1 mouse cellular context compared by ENCODE assay signal in the genomic region with DNA sequence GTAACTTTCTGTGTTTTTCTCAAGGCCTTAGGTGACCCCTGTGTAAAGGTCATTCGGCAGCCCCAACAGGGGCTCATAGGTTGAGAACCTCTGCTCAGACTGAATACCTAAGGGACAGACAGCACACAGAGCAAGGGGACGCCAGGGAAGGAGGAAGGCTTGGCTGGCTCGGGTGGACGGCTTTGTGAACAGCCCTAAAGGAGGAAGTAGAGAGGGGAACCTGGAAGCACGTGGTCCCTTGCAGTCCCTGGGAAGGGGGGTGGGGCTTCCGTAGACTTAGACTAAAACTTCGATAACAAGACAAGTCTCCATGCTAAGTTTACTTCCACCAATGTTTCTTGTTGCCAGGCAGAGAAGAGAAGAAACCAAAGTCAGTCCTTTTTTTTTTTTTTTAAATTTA.
A peak's percentile ranks its signal among the peaks of the same experiment; 100 is the strongest.
TF ChIP-seq lines count a peak whose summit lies in the region.

No protein-coding gene starts in this region.

TF ChIP-seq in CH12.LX, 34 proteins besides CTCF, POLR2A, EP300 and RAD21:
- no peak for TF ChIP-seq ZNF384 (IDR thresholded peaks at IDR 0.05; ENCODE audit: low read depth, low read length)
- TF ChIP-seq USF2 (conservative IDR thresholded peaks at IDR 0.05; ENCODE audit: low read depth, low read length) = peak; percentile 37; the same call in 1 of the 2 replicates
- TF ChIP-seq TCF12 (IDR thresholded peaks at IDR 0.05; ENCODE audit: low read depth, low read length) = no peak
- TF ChIP-seq MAFK (IDR thresholded peaks at IDR 0.05; ENCODE audit: insufficient replicate concordance, low read length) = no peak
- peak; percentile 91 for TF ChIP-seq MYC (IDR thresholded peaks at IDR 0.05; ENCODE audit: low read depth, low read length)
- TF ChIP-seq CHD1 (IDR thresholded peaks at IDR 0.05; ENCODE audit: low read depth, low read length) = no peak
- TF ChIP-seq ZKSCAN1 (IDR thresholded peaks at IDR 0.05; ENCODE audit: borderline replicate concordance, low read depth, low read length) = no peak
- no peak for TF ChIP-seq MEF2A (IDR thresholded peaks at IDR 0.05; ENCODE audit: borderline replicate concordance, low read depth, low read length)
- TF ChIP-seq NELFE (IDR thresholded peaks at IDR 0.05; ENCODE audit: low read depth, low read length) = no peak
- no peak; the same call in 1 of the 2 replicates for TF ChIP-seq SMC3 (IDR thresholded peaks at IDR 0.05; ENCODE audit: low read depth, low read length)
- no peak for TF ChIP-seq UBTF (IDR thresholded peaks at IDR 0.05; ENCODE audit: low read depth, low read length)
- peak; percentile 97 for TF ChIP-seq MAX (IDR thresholded peaks at IDR 0.05; ENCODE audit: low read length)
- TF ChIP-seq USF1 (IDR thresholded peaks at IDR 0.05; ENCODE audit: low read depth, low read length) = peak; percentile 55
- TF ChIP-seq SIN3A (IDR thresholded peaks at IDR 0.05; ENCODE audit: low read length) = no peak
- no peak for TF ChIP-seq NRF1 (IDR thresholded peaks at IDR 0.05; ENCODE audit: low read depth, low read length)
- TF ChIP-seq MAZ (IDR thresholded peaks at IDR 0.05; ENCODE audit: low read depth, low read length) = no peak
- TF ChIP-seq RCOR1 (conservative IDR thresholded peaks at IDR 0.05; ENCODE audit: low read depth, low read length) = no peak
- TF ChIP-seq ETS1 (conservative IDR thresholded peaks at IDR 0.05; ENCODE audit: low read depth, low read length) = no peak
- TF ChIP-seq IRF4 (IDR thresholded peaks at IDR 0.05; ENCODE audit: low read depth, low read length) = no peak
- no peak for TF ChIP-seq HCFC1 (IDR thresholded peaks at IDR 0.05; ENCODE audit: low read depth, low read length)
- TF ChIP-seq ELF1 (IDR thresholded peaks at IDR 0.05; ENCODE audit: low read depth, low read length) = peak; percentile 60; the same call in 1 of the 2 replicates
- no peak for TF ChIP-seq KAT2A (IDR thresholded peaks at IDR 0.05; ENCODE audit: insufficient replicate concordance, low read length)
TF ChIP-seq in CH12.LX: peak in this region for 5.
